Mouse (Mus musculus) embryonic fibroblast, embryonic 13.5 days (primary cell): ENCODE data around the gene Vars. TPM values are rescaled to one million over a fixed set of nuclear protein-coding genes. Genes with fewer than 3 reads are reported as not detected.
"Not testable (repeated sequence)": the region's sequence is repeated elsewhere in the genome, so short reads cannot be mapped to it uniquely, and the experiment has no call there.

Experiments used
- H3K27ac ChIP-seq: 2 replicates; pipeline ENCODE4 v1.5.1; 2012; ENCODE audit warnings: low read length, control low read depth, inconsistent platforms; ENCODE audit not compliant: insufficient read depth
- H3K4me1 ChIP-seq: 2 replicates; pipeline ENCODE4 v1.6.1; 2011; ENCODE audit warnings: low read length; ENCODE audit not compliant: control insufficient read depth, insufficient read depth
- H3K4me3 ChIP-seq: 2 replicates; pipeline ENCODE4 v1.5.1; 2011; ENCODE audit warnings: mild to moderate bottlenecking, control low read depth, low read length; ENCODE audit not compliant: insufficient read depth
- CTCF ChIP-seq: IDR thresholded peaks from 2 replicates; pipeline ENCODE4 v1.5.1; 2011; ENCODE audit warnings: mild to moderate bottlenecking, control low read depth, low read length, moderate library complexity, borderline replicate concordance; ENCODE audit not compliant: insufficient read depth
- POLR2A ChIP-seq: IDR thresholded peaks from 2 replicates; pipeline ENCODE4 v1.6.1; 2011; ENCODE audit warnings: low read depth, mild to moderate bottlenecking, control low read depth, low read length, moderate library complexity
- polyA plus RNA-seq: library from polyadenylated mRNA; stranded (reverse); fragments of >200 nt; gene quantifications from 2 replicates; pipeline ENCODE4 v1.2.4, GENCODE M21; 2011; ENCODE audit warnings: low read depth; ENCODE audit not compliant: missing spikeins, insufficient read length

Vars gene
- polyA plus RNA-seq, 1 experiment = 81.3 TPM

DNA sequence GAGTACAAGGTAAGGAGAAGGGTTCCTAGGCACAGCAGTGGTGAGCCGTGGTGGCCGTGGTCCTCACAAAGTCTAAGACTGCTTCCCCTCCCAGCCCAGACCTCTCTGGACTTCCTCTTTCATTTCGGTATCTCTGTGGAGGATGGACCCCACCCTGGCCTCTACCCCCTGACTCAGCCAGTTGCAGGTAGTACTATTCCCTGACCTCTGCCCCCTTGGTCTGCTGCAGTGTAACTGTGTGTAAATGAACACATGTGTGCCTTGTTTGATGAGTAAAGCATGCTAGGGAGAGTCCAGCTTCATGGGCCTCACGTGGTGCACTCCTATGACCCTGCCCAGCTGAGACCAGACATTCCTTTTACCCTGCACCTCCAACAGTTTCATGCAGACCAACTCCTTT lies 23.0 kb downstream of the Vars start:
- H3K4me1 ChIP-seq = no peaks in the 10 kb centered on the region
- TF ChIP-seq POLR2A (no peak), CTCF (no peak)
- no peak overlapping the region for H3K27ac ChIP-seq
- no peak overlapping the region for H3K4me3 ChIP-seq

GRCm38 (mm10) chr17:35024261-35024660 lies 23.5 kb downstream of the Vars start:
- Histone ChIP-seq H3K27ac (no peak overlapping the region), H3K4me1 (no peaks in the 10 kb centered on the region)

GRCm38 (mm10) chr17:35024691-35025488 lies 24.1 kb downstream of the Vars start:
- Histone ChIP-seq H3K4me1 (no peaks in the 10 kb centered on the region), H3K27ac (no peak overlapping the region)

More at GRCm38 (mm10) chr17:35024261-35024660, 23.5 kb downstream of the Vars start:
- H3K4me3 ChIP-seq = no peak overlapping the region
- TF ChIP-seq POLR2A (no peak), CTCF (no peak)

DNA sequence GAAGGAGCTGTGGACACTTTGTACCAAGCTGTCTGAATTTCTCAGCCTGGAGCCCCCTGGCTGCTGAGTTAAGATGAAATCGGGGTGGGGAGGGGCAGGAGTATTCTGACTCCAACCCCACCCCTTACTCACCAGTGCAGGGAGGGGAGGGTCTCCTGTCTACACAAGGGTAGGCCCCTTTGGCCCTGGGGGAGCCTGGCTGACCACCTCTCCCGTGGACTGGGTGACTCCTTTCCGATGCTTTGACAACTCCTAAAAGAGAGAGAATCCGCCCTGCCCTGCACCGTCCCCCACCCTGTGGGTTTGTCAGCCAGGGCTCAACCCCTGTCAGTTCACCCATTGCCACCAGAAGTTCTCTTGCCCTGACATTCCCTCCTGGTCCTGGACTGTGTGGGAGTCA lies 25.4 kb downstream of the Vars start:
- Histone ChIP-seq H3K4me1 (no peaks in the 10 kb centered on the region), H3K27ac (no peak overlapping the region), H3K4me3 (no peak overlapping the region)
- TF ChIP-seq CTCF (no peak), POLR2A (no peak)

More at GRCm38 (mm10) chr17:35024691-35025488, 24.1 kb downstream of the Vars start:
- TF ChIP-seq CTCF (no peak), POLR2A (no peak)
- no peak overlapping the region for H3K4me3 ChIP-seq

- Histone ChIP-seq H3K27ac (no peak within 1 kb of the TSS), H3K4me1 (no peaks in the 10 kb centered on the region), H3K4me3 (no peak within 1 kb of the TSS)
- TF ChIP-seq POLR2A (no peak), CTCF (no peak)
Observed at GRCm38 (mm10) chr17:35027277-35028068, 26.7 kb downstream of the Vars start, which contains the start of gene Sapcd1. Sapcd1 (minus strand) TSS chr17:35028016.

GRCm38 (mm10) chr17:35028315-35028714 lies 27.5 kb downstream of the Vars start:
- no peak for TF ChIP-seq CTCF
- TF ChIP-seq POLR2A = no peak
- H3K4me1 ChIP-seq = no peaks in the 10 kb centered on the region
- H3K27ac ChIP-seq = no peak overlapping the region
- no peak overlapping the region for H3K4me3 ChIP-seq

DNA sequence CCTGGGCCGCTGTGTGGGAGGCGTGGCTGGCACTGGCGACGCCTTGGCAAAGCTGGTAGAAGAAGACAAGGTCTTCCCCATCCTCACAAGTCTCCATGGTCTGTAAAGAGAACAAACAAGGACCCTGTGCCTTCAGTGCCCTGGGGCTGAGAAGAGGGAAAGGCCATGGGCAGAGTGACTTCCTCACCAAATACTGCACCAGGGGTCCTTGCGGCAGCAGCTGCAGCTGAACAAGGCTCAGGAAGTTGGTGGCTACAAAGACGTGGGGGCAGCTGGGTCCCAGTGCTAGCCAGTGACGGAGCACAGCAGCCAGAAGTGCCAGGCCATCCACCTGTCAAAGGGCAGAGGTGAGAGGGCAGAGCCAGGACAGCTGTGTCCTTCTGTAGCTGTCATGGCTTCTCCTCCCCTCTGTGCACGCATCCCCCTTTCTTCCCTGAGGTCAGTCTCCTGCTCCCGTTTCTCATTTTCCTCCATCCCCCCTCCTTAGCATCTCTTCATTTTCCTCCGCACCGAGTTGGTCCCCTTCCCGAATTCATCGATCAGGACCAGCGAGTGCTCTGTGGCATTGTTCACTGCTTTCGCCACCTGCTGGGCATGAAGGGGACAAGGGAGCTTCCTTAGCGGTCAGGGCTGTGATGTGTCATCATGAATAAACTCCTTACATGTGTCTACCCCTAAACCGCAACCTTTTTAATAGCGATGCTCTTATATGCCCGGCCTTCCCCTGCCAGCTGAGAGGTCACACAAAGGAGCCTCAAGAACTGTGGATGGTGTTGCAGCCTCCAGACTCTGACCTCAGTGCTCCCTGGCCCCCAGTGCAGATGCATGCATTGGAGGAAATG lies 29.1 kb downstream of the Vars start:
- H3K27ac ChIP-seq = no peak overlapping the region
- H3K4me1 ChIP-seq = no peaks in the 10 kb centered on the region
- H3K4me3 ChIP-seq = no peak overlapping the region
- no peak for TF ChIP-seq POLR2A
- peak; percentile 80; the same call in 1 of the 2 replicates for TF ChIP-seq CTCF

DNA sequence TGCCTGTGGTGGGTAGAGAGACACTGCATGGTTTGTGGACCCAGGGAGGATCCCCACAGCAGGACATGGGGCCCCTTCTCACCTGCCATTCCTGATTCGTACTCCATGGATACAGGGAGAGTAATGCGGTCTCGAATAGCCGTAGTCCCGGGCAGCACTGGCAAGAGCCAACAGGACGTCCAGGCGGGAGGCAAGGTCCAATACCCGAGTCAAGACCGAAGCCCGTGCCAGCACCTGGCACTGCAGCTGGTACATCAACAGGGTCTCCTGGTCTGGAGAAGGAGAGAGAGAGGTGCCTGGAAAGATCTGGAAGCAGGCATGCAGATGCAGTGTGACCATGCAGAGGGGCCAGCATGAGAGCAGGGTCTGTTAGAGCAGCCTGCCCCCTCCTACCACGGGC lies 30.5 kb downstream of the Vars start:
- TF ChIP-seq POLR2A (no peak), CTCF (no peak)
- H3K27ac ChIP-seq = no peak overlapping the region
- no peak overlapping the region for H3K4me3 ChIP-seq
- H3K4me1 ChIP-seq = no peaks in the 10 kb centered on the region

- no peaks in the 10 kb centered on the region for H3K4me1 ChIP-seq
- no peak overlapping the region for H3K27ac ChIP-seq
- TF ChIP-seq CTCF (no peak), POLR2A (no peak)
- H3K4me3 ChIP-seq = no peak overlapping the region
Observed at GRCm38 (mm10) chr17:35031880-35032279, 31.1 kb downstream of the Vars start.

DNA sequence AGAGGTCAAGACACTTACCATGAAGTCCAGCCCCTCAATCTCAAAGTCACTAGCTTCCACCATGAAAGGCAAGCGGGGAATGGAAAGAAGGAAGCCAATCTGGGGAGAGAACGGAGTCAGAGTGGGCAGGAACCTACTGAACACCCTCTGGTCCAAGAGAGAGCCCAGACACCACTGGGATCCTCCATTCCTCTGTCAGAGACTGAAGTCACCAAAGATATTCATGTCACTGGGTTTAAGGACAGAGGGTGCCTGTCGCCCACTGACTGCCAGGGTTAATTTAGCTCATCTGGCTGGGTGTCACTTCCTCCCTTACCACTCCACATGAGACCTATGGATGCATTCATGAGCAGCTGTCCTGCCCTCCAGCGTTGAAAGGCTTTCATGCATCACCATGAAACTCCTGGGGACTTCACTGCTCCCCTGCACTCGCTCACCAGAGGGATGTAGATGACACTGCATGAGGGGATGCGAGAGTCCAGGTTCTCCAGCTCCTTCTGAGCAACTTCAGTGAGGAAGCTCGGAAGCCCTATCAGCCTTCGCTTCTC lies 31.6 kb downstream of the Vars start:
- TF ChIP-seq POLR2A = no peak
- TF ChIP-seq CTCF = no peak
- no peak overlapping the region for H3K27ac ChIP-seq
- no peak overlapping the region for H3K4me3 ChIP-seq
- H3K4me1 ChIP-seq = no peaks in the 10 kb centered on the region

GRCm38 (mm10) chr17:35033703-35034102 lies 32.9 kb downstream of the Vars start:
- not testable (repeated sequence) for H3K27ac ChIP-seq, H3K4me1 ChIP-seq, H3K4me3 ChIP-seq
